Mouse (Mus musculus) midbrain, embryonic 13.5 days (tissue): ENCODE measurements at regions not wholly inside any gene's neighbourhood (a gene's known extent, or its start where the extent isn't known, plus 50 kb on each side); places are given as distances from the start of the nearest gene placed in this dataset.

Experiments used
- ATAC-seq: fragments of 200-750 bp; cut with Nextera tagmentation; 2 replicates; pipeline ENCODE4 v1.8.0; 2017; ENCODE audit warnings: mild to moderate bottlenecking, moderate TSS enrichment, moderate library complexity
- H3K27ac ChIP-seq: fragments of 300-500 bp; sonication (generic); 2 replicates; pipeline ENCODE4 v1.5.1; 2015; ENCODE audit warnings: inconsistent platforms, mild to moderate bottlenecking, moderate library complexity
- H3K27me3 ChIP-seq: fragments of 300-500 bp; sonication (generic); 2 replicates; pipeline ENCODE4 v1.6.1; 2015; ENCODE audit warnings: mild to moderate bottlenecking, inconsistent platforms
- H3K36me3 ChIP-seq: fragments of 300-500 bp; sonication (generic); 2 replicates; pipeline ENCODE4 v1.6.1; 2015; ENCODE audit warnings: mild to moderate bottlenecking, inconsistent platforms
- H3K4me1 ChIP-seq: fragments of 300-500 bp; sonication (generic); replicated peaks from 2 replicates; pipeline ENCODE4 v1.6.1; 2015; ENCODE audit warnings: inconsistent platforms
- H3K4me2 ChIP-seq: fragments of 300-500 bp; sonication (generic); replicated peaks from 2 replicates; pipeline ENCODE4 v1.6.1; 2015; ENCODE audit warnings: moderate library complexity, mild to moderate bottlenecking, inconsistent platforms
- H3K4me3 ChIP-seq: fragments of 300-500 bp; sonication (generic); replicated peaks from 2 replicates; pipeline ENCODE4 v1.5.1; 2015; ENCODE audit warnings: mild to moderate bottlenecking, inconsistent platforms
- H3K9ac ChIP-seq: fragments of 300-500 bp; sonication (generic); replicated peaks from 2 replicates; pipeline ENCODE4 v1.6.1; 2015; ENCODE audit warnings: mild to moderate bottlenecking, inconsistent platforms
- H3K9me3 ChIP-seq: fragments of 300-500 bp; sonication (generic); 2 replicates; pipeline ENCODE4 v1.6.1; 2016; ENCODE audit warnings: mild to moderate bottlenecking, inconsistent platforms
- WGBS: fragments of 180-500 bp; shearing (Covaris S2); methylation state at CpG from one replicate; pipeline ENCODE4 v1.1.7; 2015; 5-methylcytosine and 5-hydroxymethylcytosine counted together

DNA sequence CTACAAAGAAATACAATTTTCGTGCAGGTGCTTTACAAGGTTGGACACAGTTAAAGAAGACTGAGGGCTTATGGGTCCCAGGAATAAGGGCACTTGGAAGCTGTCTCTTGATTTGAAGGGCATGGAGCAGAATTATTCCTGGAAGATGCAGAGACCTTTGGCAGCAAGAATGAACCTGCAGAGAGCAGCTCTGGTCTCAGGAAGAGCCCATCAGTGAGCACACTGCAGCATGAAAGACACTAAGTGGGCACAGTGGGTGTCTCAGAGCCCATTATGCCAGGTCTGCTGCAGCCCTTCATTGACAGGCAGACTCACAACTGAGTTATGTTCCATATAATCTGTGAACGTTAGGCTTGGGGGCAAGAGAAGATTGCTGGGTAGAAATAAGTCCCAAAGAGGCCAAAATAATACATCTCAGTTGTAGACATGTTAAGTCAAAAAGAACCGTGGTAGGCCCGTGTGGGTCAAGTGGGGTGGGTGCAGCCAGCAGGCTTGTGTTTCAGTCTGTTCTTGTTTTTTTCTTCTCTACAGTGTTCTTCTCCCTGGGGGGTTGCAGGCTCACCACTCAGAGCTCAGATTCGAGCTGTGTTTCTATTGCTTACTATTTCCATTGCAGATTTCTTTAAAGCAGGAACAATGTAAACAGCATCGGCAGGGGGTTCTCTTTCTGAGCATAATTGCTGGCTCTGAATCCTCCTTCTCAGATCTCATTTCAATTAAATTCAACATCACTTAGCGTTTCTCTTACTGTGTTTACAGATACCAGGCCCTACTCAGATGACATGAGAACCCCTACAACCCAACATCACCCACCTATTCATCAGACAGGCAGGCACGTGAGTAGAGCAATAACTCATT lies 347.1 kb downstream of the Med10 start:
- Histone ChIP-seq H3K27me3 (peaks cover 22% of the 10 kb centered on the region), H3K4me2 (0 out of 2 replicates have a peak overlapping the region, but pooled peaks have one; percentile 6)

DNA sequence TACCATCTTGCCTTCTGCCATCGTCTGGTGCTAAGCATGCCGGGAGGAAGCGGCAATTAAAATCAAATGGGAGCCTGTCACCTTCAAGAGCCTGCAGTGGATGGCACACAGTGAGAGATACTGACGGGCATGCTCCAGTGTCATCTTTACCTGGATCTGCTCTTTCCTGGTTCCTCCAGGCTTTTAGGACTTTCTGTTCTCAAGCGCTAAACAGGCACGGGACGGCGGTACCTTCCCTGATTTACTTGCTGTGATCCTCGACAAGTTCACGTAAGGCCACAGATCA lies 347.6 kb downstream of the Med10 start:
- ATAC-seq, result peak; percentile 48; the same call in 1 of the 2 replicates
- H3K4me2 ChIP-seq, result 0 out of 2 replicates have a peak overlapping the region, but pooled peaks have one; percentile 6
- peaks cover 19% of the 10 kb centered on the region for H3K27me3 ChIP-seq
- H3K4me1 ChIP-seq, result peaks cover 28% of the 10 kb centered on the region
- H3K4me3 ChIP-seq, result no peak overlapping the region
- no peak overlapping the region for H3K9ac ChIP-seq
- no peaks in the 10 kb centered on the region for H3K36me3 ChIP-seq
- H3K27ac ChIP-seq, result no peak overlapping the region
- H3K9me3 ChIP-seq, result no peaks in the 10 kb centered on the region
- 27% methylated on average over 10 of the region's 10 CpGs for WGBS

More for the DNA sequence above, 347.1 kb downstream of the Med10 start:
- peaks cover 28% of the 10 kb centered on the region for H3K4me1 ChIP-seq
- H3K36me3 ChIP-seq, result no peaks in the 10 kb centered on the region
- 0 out of 2 replicates have a peak, but pooled peaks have one; percentile 35 for ATAC-seq
- H3K27ac ChIP-seq, result no peak overlapping the region
- 21% methylated on average over 8 of the region's 8 CpGs for WGBS
- H3K9ac ChIP-seq, result no peak overlapping the region
- no peaks in the 10 kb centered on the region for H3K9me3 ChIP-seq
- no peak overlapping the region for H3K4me3 ChIP-seq

DNA sequence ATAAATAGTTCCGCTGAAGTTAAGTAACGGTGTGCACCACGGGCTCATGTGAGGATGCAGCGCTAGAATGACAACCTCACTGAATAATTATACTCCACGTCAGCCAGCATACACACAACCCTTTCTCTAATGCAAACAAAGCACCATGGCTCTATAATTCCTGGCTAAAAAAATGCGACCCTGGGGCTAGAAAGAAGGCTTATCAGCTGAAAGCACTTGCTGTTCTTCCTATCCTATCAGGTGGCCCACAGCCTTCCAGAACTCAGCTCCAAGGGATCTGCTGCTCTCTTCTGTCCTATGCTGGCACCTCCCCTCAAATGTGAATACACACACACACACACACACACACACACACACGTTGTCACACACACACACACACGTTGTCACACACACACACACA lies 350.9 kb downstream of the Med10 start:
- no peak overlapping the region for H3K4me2 ChIP-seq
- WGBS, result 70% methylated on average over 8 of the region's 8 CpGs
- ATAC-seq, result peak; percentile 53; the same call in 1 of the 2 replicates

GRCm38 (mm10) chr13:70155596-70155995 lies 353.4 kb downstream of the Med10 start:
- ATAC-seq, result no peak
- H3K4me2 ChIP-seq, result no peak overlapping the region
- H3K36me3 ChIP-seq, result no peaks in the 10 kb centered on the region
- peaks cover 5% of the 10 kb centered on the region; the same call in 1 of the 2 replicates for H3K4me1 ChIP-seq
- no peaks in the 10 kb centered on the region for H3K9me3 ChIP-seq
- H3K9ac ChIP-seq, result no peak overlapping the region
- H3K4me3 ChIP-seq, result no peak overlapping the region
- peaks cover 14% of the 10 kb centered on the region for H3K27me3 ChIP-seq
- H3K27ac ChIP-seq, result no peak overlapping the region
- WGBS, result 42% methylated on average over 5 of the region's 5 CpGs

More for the DNA sequence above, 350.9 kb downstream of the Med10 start:
- no peaks in the 10 kb centered on the region for H3K36me3 ChIP-seq
- H3K27ac ChIP-seq, result no peak overlapping the region
- no peak overlapping the region for H3K9ac ChIP-seq
- no peak overlapping the region for H3K4me3 ChIP-seq
- peaks cover 19% of the 10 kb centered on the region for H3K4me1 ChIP-seq
- peaks cover 19% of the 10 kb centered on the region for H3K27me3 ChIP-seq
- no peaks in the 10 kb centered on the region for H3K9me3 ChIP-seq

- peaks cover 1% of the 10 kb centered on the region for H3K27me3 ChIP-seq
- H3K27ac ChIP-seq, result no peak overlapping the region
- H3K9me3 ChIP-seq, result no peaks in the 10 kb centered on the region
- no peak overlapping the region for H3K4me3 ChIP-seq
- no peak for ATAC-seq
- peaks cover 5% of the 10 kb centered on the region; the same call in 1 of the 2 replicates for H3K4me1 ChIP-seq
- no peak overlapping the region for H3K4me2 ChIP-seq
- no peak overlapping the region for H3K9ac ChIP-seq
- no peaks in the 10 kb centered on the region for H3K36me3 ChIP-seq
- 83% methylated on average over 8 of the region's 8 CpGs for WGBS
These were observed 354.9 kb downstream of the Med10 start for GRCm38 (mm10) chr13:70156975-70157588.

- H3K27me3 ChIP-seq, result no peaks in the 10 kb centered on the region
- WGBS, result 89% methylated on average over 3 of the region's 3 CpGs
- no peak overlapping the region for H3K9ac ChIP-seq
- no peak overlapping the region for H3K27ac ChIP-seq
- no peak overlapping the region for H3K4me2 ChIP-seq
- no peak overlapping the region for H3K4me3 ChIP-seq
- H3K4me1 ChIP-seq, result no peaks in the 10 kb centered on the region; the same call in 1 of the 2 replicates
- ATAC-seq, result no peak
- H3K9me3 ChIP-seq, result no peaks in the 10 kb centered on the region
- no peaks in the 10 kb centered on the region for H3K36me3 ChIP-seq
These were observed 356.9 kb downstream of the Med10 start for GRCm38 (mm10) chr13:70159065-70159464.

GRCm38 (mm10) chr13:70159604-70160003 lies 357.4 kb downstream of the Med10 start:
- 75% methylated on average over 6 of the region's 6 CpGs for WGBS
- Histone ChIP-seq H3K4me3 (no peak overlapping the region), H3K27ac (no peak overlapping the region)

DNA sequence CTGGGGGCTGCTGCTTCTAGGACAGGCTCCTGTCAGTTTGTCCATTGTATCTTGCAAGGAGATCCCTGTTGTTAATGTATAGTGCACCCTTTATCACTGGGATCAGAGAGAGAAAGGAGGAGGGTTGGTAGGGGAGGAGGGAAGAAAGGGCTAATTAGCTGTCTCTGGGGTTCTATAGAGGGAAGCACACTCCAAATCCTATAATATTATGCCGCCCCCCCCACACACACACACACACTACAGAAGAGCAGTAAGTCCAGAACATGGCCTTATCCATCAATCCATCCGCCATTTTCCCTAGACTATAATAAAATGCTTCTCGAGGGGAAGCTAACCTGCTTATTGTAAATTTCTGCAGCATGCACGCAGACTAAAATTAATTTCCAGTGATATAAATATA lies 359.9 kb downstream of the Med10 start:
- H3K9ac ChIP-seq, result no peak overlapping the region
- no peaks in the 10 kb centered on the region for H3K27me3 ChIP-seq
- no peak overlapping the region for H3K27ac ChIP-seq
- ATAC-seq, result no peak
- WGBS, result 86% methylated on average over 4 of the region's 4 CpGs
- no peaks in the 10 kb centered on the region for H3K36me3 ChIP-seq
- H3K4me1 ChIP-seq, result peaks cover 7% of the 10 kb centered on the region; the same call in 1 of the 2 replicates
- H3K9me3 ChIP-seq, result no peaks in the 10 kb centered on the region
- H3K4me3 ChIP-seq, result no peak overlapping the region
- no peak overlapping the region for H3K4me2 ChIP-seq

More at GRCm38 (mm10) chr13:70159604-70160003, 357.4 kb downstream of the Med10 start:
- no peaks in the 10 kb centered on the region for H3K27me3 ChIP-seq
- H3K9me3 ChIP-seq, result no peaks in the 10 kb centered on the region
- no peaks in the 10 kb centered on the region for H3K4me1 ChIP-seq
- H3K4me2 ChIP-seq, result no peak overlapping the region
- no peaks in the 10 kb centered on the region for H3K36me3 ChIP-seq
- H3K9ac ChIP-seq, result no peak overlapping the region
- ATAC-seq, result no peak

- no peak overlapping the region for H3K27ac ChIP-seq
- H3K4me2 ChIP-seq, result no peak overlapping the region
- 0 out of 2 replicates have a peak, but pooled peaks have one; percentile 37 for ATAC-seq
These were observed 363.5 kb downstream of the Med10 start for GRCm38 (mm10) chr13:70165511-70166225.

DNA sequence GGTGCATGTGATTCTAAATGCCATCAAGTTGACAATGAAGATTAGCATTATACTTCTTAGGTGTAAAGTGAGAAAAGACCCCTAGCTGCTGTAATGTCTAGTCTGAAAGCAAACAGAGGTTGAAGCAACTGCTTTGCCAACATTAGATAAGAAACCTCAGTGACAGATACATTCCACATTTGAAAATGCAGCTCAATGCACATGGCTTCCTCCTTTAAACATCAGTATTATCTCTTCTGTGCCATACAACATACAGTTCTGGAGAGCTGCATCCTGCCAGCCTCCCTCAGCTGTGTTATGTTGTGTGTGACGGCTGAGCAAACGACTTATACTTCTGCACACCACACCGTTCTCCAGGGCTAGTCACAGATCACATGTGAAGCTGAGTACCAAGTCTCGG lies 365.6 kb downstream of the Med10 start:
- H3K27me3 ChIP-seq, result no peaks in the 10 kb centered on the region
- H3K4me1 ChIP-seq, result peaks cover 7% of the 10 kb centered on the region; the same call in 1 of the 2 replicates
- no peaks in the 10 kb centered on the region for H3K9me3 ChIP-seq
- no peak overlapping the region for H3K9ac ChIP-seq
- no peaks in the 10 kb centered on the region for H3K36me3 ChIP-seq
- WGBS, result 85% methylated on average over 4 of the region's 4 CpGs
- no peak for ATAC-seq
- no peak overlapping the region for H3K4me3 ChIP-seq
- H3K4me2 ChIP-seq, result no peak overlapping the region
- no peak overlapping the region for H3K27ac ChIP-seq

More at GRCm38 (mm10) chr13:70165511-70166225, 363.5 kb downstream of the Med10 start:
- Histone ChIP-seq H3K27me3 (no peaks in the 10 kb centered on the region), H3K4me1 (peaks cover 7% of the 10 kb centered on the region; the same call in 1 of the 2 replicates), H3K4me3 (no peak overlapping the region), H3K9me3 (no peaks in the 10 kb centered on the region), H3K36me3 (no peaks in the 10 kb centered on the region), H3K9ac (no peak overlapping the region)
- 59% methylated on average over 15 of the region's 15 CpGs for WGBS

DNA sequence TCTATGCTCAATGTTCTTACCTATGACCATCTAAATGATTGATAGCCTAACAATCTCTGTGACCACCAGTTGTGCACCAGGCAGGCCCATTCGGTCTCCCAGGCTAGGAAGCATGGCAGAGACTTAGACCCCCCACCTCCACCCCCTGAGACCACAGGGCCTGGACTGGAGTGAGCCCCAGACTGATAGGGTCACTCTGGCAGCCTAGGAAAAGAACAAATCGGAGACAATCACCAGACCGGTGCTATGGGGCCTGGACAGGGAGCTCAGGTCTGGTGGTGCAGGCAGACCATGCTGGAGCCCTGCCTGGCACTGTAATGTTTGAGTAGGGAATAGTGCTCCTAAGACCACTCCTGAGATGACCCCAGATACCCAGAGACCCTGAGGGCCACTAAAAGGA lies 366.7 kb downstream of the Med10 start:
- H3K4me2 ChIP-seq, result no peak overlapping the region
- H3K27ac ChIP-seq, result no peak overlapping the region
- no peaks in the 10 kb centered on the region for H3K9me3 ChIP-seq
- no peak overlapping the region for H3K4me3 ChIP-seq
- H3K4me1 ChIP-seq, result peaks cover 7% of the 10 kb centered on the region; the same call in 1 of the 2 replicates
- no peak overlapping the region for H3K9ac ChIP-seq
- H3K27me3 ChIP-seq, result no peaks in the 10 kb centered on the region
- ATAC-seq, result no peak
- no peaks in the 10 kb centered on the region for H3K36me3 ChIP-seq
- 88% methylated on average over 3 of the region's 3 CpGs for WGBS

GRCm38 (mm10) chr13:70177066-70177465 lies 374.9 kb downstream of the Med10 start:
- no peak for ATAC-seq
- no peaks in the 10 kb centered on the region for H3K9me3 ChIP-seq
- H3K36me3 ChIP-seq, result no peaks in the 10 kb centered on the region
- H3K4me3 ChIP-seq, result no peak overlapping the region
- H3K4me2 ChIP-seq, result no peak overlapping the region
- H3K27me3 ChIP-seq, result no peaks in the 10 kb centered on the region
- 96% methylated on average over 2 of the region's 2 CpGs for WGBS
- no peak overlapping the region for H3K9ac ChIP-seq
- no peak overlapping the region for H3K27ac ChIP-seq
- 0 out of 2 replicates have a peak, but pooled peaks cover 5% of the 10 kb centered on the region for H3K4me1 ChIP-seq
